Mouse (Mus musculus) embryonic stem cell, embryonic (primary cell): ENCODE results near the gene Catsper1.

Source experiments
- CTCF ChIA-PET, 4 experiments: fragments of 300-600 bp in 2 of 4; fragments of 350-600 bp in 2 of 4; sonication (Branson Sonifier 250); formaldehyde crosslinking; loops; one replicate each; lab custom pipeline; 2022; ENCODE audit warnings: inconsistent platforms in 2 of 4; lab: Charles Lee
- POLR2A ChIA-PET, 4 experiments: fragments of 300-600 bp in 2 of 4; fragments of 350-600 bp in 2 of 4; sonication (Branson Sonifier 250); formaldehyde crosslinking; loops; one replicate each; lab custom pipeline; 2022; ENCODE audit warnings: antibody characterized with exemption in 4 of 4, inconsistent platforms in 1 of 4; lab: Charles Lee

The Catsper1 gene

GRCm38 (mm10) chr19:5337975-5338374 is 2.4 kb downstream of the Catsper1 start:
- CTCF ChIA-PET: interaction anchor here (0.5 to 1.7 kb wide), 25 partner anchors 10 to 678 kb away, joined by 3 to 31 read pairs (median 4); partner anchors contain the start of genes Cst6 (in 3 of the 4), Capn1 (in 1 of the 4), Eif1ad (in 1 of the 4) and Mus81 (in 1 of the 4)

GRCm38 (mm10) chr19:5341360-5341759 is 5.8 kb downstream of the Catsper1 start:
- CTCF ChIA-PET: interaction anchor here in 1 of 4 experiments (0.7 kb wide), 1 partner anchor 735 kb away, joined by 10 read pairs; no protein-coding TSS in a partner anchor
- POLR2A ChIA-PET: interaction anchor here in 1 of 4 experiments (1.0 kb wide), 1 partner anchor 10 kb away, joined by 3 read pairs; no protein-coding TSS in a partner anchor

More at GRCm38 (mm10) chr19:5337975-5338374, 2.4 kb downstream of the Catsper1 start:
- POLR2A ChIA-PET: interaction anchor here (0.6 to 1.6 kb wide), 18 partner anchors 9 to 1059 kb away, joined by 3 to 6 read pairs (median 3); partner anchors contain the start of genes Sart1 (in 2 of the 4), Banf1 (in 1 of the 4), Cst6 (in 1 of the 4) and Eif1ad (in 1 of the 4)

GRCm38 (mm10) chr19:5345297-5346131 is 10.0 kb downstream of the Catsper1 start:
- POLR2A ChIA-PET: no interaction called here

GRCm38 (mm10) chr19:5348064-5348463 is 12.5 kb downstream of the Catsper1 start:
- CTCF ChIA-PET: interaction anchor here (0.6 to 3.4 kb wide), 39 partner anchors 10 to 780 kb away, joined by 3 to 31 read pairs (median 4); partner anchors contain the start of genes Catsper1 (in 3 of the 4), Sf3b2 (in 2 of the 4), AI837181 (in 1 of the 4) and Ccdc85b (in 1 of the 4)
- POLR2A ChIA-PET: interaction anchor here in 3 of 4 experiments (0.5 to 2.5 kb wide), 26 partner anchors 10 to 1772 kb away, joined by 3 to 12 read pairs (median 4); partner anchors contain the start of genes AI837181 (in 1 of the 3), Banf1 (in 1 of the 3), Catsper1 (in 1 of the 3) and Ccdc85b (in 1 of the 3)

More at GRCm38 (mm10) chr19:5345297-5346131, 10.0 kb downstream of the Catsper1 start:
- CTCF ChIA-PET: no interaction called here

- ChIA-PET POLR2A (interaction anchor here in 3 of 4 experiments (0.5 to 2.5 kb wide), 38 partner anchors 10 to 1773 kb away, joined by 3 to 12 read pairs (median 4); partner anchors contain the start of genes Banf1 (in 3 of the 3), Eif1ad (in 3 of the 3), AI837181 (in 1 of the 3) and Catsper1 (in 1 of the 3)), CTCF (interaction anchor here (0.5 to 3.4 kb wide), 58 partner anchors 10 to 781 kb away, joined by 3 to 31 read pairs (median 3); partner anchors contain the start of genes Catsper1 (in 3 of the 4), Sf3b2 (in 2 of the 4), AI837181 (in 1 of the 4) and Ccdc85b (in 1 of the 4))
Observed at GRCm38 (mm10) chr19:5348526-5349501, 13.3 kb downstream of the Catsper1 start.

- CTCF ChIA-PET: interaction anchor here (0.5 to 3.4 kb wide), 29 partner anchors 11 to 422 kb away, joined by 3 to 31 read pairs (median 4); partner anchors contain the start of genes Catsper1 (in 3 of the 4), AI837181 (in 1 of the 4), Drap1 (in 1 of the 4) and Eif1ad (in 1 of the 4)
- POLR2A ChIA-PET: interaction anchor here in 3 of 4 experiments (0.6 to 2.5 kb wide), 16 partner anchors 9 to 326 kb away, joined by 3 to 12 read pairs (median 4); partner anchors contain the start of genes Banf1 (in 2 of the 3), Eif1ad (in 2 of the 3), Catsper1 (in 1 of the 3) and Ccdc85b (in 1 of the 3)
Observed at GRCm38 (mm10) chr19:5349502-5349873, 13.9 kb downstream of the Catsper1 start, which contains the start of gene Cst6. Gene Cst6 (minus strand): TSS chr19:5349574.

GRCm38 (mm10) chr19:5353609-5354008 is 18.1 kb downstream of the Catsper1 start:
- CTCF ChIA-PET: no interaction called here

GRCm38 (mm10) chr19:5356080-5356479 is 20.5 kb downstream of the Catsper1 start:
- POLR2A ChIA-PET: interaction anchor here in 2 of 4 experiments (0.7 to 1.6 kb wide), 5 partner anchors 11 to 240 kb away, joined by 3 to 6 read pairs (median 3); partner anchors contain the start of genes Banf1 (in 2 of the 2) and Eif1ad (in 2 of the 2)

More at GRCm38 (mm10) chr19:5353609-5354008, 18.1 kb downstream of the Catsper1 start:
- POLR2A ChIA-PET: interaction anchor here in 2 of 4 experiments (0.5 to 2.1 kb wide), 3 partner anchors 8 to 387 kb away, joined by 3 to 9 read pairs (median 4); partner anchors contain the start of gene Ltbp3 (in 1 of the 2)

GRCm38 (mm10) chr19:5362186-5362585 is 26.6 kb downstream of the Catsper1 start:
- CTCF ChIA-PET: interaction anchor here in 2 of 4 experiments (0.9 to 3.7 kb wide), 5 partner anchors 8 to 67 kb away, joined by 4 to 11 read pairs (median 10); partner anchors contain the start of genes Cst6 (in 1 of the 2) and Sf3b2 (in 1 of the 2)
- POLR2A ChIA-PET: interaction anchor here (0.7 to 3.1 kb wide), 28 partner anchors 9 to 1633 kb away, joined by 3 to 10 read pairs (median 4); partner anchors contain the start of genes AI837181 (in 2 of the 4), Drap1 (in 2 of the 4), Ccdc85b (in 1 of the 4) and Cst6 (in 1 of the 4)

More at GRCm38 (mm10) chr19:5356080-5356479, 20.5 kb downstream of the Catsper1 start:
- CTCF ChIA-PET: interaction anchor here in 2 of 4 experiments (0.5 to 0.7 kb wide), 2 partner anchors 218 to 1376 kb away, joined by 3 read pairs; no protein-coding TSS in a partner anchor

- POLR2A ChIA-PET: interaction anchor here in 3 of 4 experiments (0.8 to 2.1 kb wide), 9 partner anchors 11 to 61 kb away, joined by 3 to 8 read pairs (median 4); partner anchors contain the start of genes AI837181 (in 1 of the 3), Drap1 (in 1 of the 3) and Sart1 (in 1 of the 3)
- CTCF ChIA-PET: interaction anchor here in 2 of 4 experiments (0.8 to 2.6 kb wide), 3 partner anchors 16 to 26 kb away, joined by 3 to 11 read pairs (median 3); no protein-coding TSS in a partner anchor
Observed at GRCm38 (mm10) chr19:5364124-5364523, 28.6 kb downstream of the Catsper1 start.

GRCm38 (mm10) chr19:5365751-5366150 is 30.2 kb downstream of the Catsper1 start:
- ChIA-PET CTCF (interaction anchor here in 3 of 4 experiments (0.6 to 1.6 kb wide), 10 partner anchors 17 to 982 kb away, joined by 3 to 11 read pairs (median 3); partner anchors contain the start of genes Cst6 (in 1 of the 3) and Sart1 (in 1 of the 3)), POLR2A (interaction anchor here in 3 of 4 experiments (0.6 to 3.0 kb wide), 50 partner anchors 10 to 1676 kb away, joined by 3 to 68 read pairs (median 7); partner anchors contain the start of genes Cfl1 (in 3 of the 3), Mus81 (in 3 of the 3), Sart1 (in 3 of the 3) and AI837181 (in 2 of the 3))

- CTCF ChIA-PET: interaction anchor here in 3 of 4 experiments (0.6 to 1.9 kb wide), 15 partner anchors 10 to 522 kb away, joined by 3 to 11 read pairs (median 4); partner anchors contain the start of genes Catsper1 (in 1 of the 3), Cst6 (in 1 of the 3), Mus81 (in 1 of the 3) and Sart1 (in 1 of the 3)
- POLR2A ChIA-PET: interaction anchor here (0.6 to 3.0 kb wide), 85 partner anchors 9 to 1613 kb away, joined by 3 to 68 read pairs (median 4); partner anchors contain the start of genes AI837181 (in 3 of the 4), Cfl1 (in 3 of the 4), Drap1 (in 3 of the 4) and Mus81 (in 3 of the 4)
Observed at GRCm38 (mm10) chr19:5366175-5367052, 30.9 kb downstream of the Catsper1 start, which contains the start of gene Eif1ad. Gene Eif1ad (plus strand): TSS chr19:5366741.

GRCm38 (mm10) chr19:5367053-5367359 is 31.5 kb downstream of the Catsper1 start, which contains the start of gene Banf1:
Gene Banf1 (minus strand): TSS chr19:5367168.
- ChIA-PET CTCF (interaction anchor here in 3 of 4 experiments (0.8 to 1.9 kb wide), 11 partner anchors 9 to 209 kb away, joined by 3 to 9 read pairs (median 4); partner anchors contain the start of genes Catsper1 (in 1 of the 3), Mus81 (in 1 of the 3), Sart1 (in 1 of the 3) and Sf3b2 (in 1 of the 3)), POLR2A (interaction anchor here (0.5 to 3.0 kb wide), 77 partner anchors 9 to 1613 kb away, joined by 3 to 68 read pairs (median 4); partner anchors contain the start of genes AI837181 (in 3 of the 4), Cfl1 (in 3 of the 4), Drap1 (in 3 of the 4) and Mus81 (in 3 of the 4))
